Mouse (Mus musculus): Measurements from ENCODE around the gene Gm49366.
A peak's percentile ranks its signal among the peaks of the same experiment; 100 is the strongest.
"Not testable (repeated sequence)": the region's sequence is repeated elsewhere in the genome, so short reads cannot be mapped to it uniquely, and the experiment has no call there.

Gm49366 gene

DNA sequence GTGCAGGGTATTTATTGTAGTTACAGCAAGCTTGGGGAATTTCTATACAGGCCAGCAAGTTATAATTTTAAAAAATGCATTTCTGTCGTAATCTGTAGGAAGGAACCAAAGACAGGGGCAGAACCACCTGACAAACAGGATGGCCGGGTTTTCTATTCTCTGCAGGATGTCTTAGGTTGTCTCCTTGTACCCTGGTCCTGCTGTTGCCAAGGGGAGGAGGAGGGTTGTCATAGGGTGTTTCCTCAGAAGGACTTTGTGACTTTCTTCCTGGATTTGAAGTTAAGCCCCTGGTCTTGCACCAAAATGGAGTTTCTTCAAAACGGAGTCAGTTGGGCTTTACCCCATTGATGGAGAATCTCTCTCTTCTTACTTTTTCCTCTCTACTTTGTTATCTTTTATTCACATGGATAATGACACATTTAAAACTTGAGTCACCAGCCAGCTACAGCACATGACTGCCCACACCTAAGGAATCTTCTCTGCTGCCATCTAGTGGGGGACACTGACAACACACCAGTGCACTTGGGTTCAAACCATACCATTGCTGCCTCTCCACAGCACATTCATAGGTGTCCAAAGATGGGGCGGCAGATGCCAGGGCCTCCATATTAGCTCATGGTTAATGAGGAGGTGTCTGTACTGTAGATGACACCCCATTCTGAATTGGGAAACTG lies 7.9 kb upstream of the Gm49366 start:
- DNase-seq (ENCODE audit: extremely low spot score, low spot score) = peak; percentile 59

DNA sequence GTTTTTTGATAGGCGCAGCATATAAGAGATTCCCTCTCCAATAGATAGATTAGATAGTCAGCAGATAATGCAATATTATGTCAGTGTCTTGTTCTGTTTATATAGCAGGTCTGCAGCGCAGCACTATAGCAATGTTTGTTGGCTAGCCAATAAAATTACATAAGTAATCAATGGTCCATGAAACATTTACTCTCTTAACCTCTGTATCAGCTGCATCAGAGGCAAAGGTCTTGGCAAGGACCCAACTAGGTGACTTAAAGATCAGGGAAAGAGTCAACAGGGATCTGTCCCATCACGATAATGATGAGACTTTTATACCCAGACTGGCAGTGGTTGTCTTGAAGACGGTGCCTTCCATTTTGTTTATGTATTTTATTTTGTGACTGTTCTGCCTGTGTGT lies 5.9 kb upstream of the Gm49366 start:
- DNase-seq (ENCODE audit: extremely low spot score, low spot score) = no peak

DNA sequence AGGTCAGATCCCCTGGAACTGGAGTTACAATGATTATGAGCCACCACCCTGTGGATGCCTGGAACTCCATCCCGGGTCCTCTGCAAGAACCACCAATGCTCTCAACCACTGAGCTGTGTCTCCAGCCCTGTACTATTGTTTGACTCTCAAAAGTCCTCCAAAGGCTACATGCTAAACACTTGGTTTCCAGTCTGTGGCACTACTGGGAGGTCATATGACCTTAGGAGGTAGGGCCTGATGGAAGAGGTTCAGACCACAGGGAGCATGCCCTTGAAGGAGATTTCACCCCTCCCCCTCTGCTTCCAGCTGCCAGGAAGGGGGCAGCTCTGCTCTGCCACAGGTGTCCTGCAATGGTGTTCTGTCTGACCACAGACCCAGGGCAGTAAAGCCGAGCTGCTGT lies 5.4 kb upstream of the Gm49366 start:
- DNase-seq (ENCODE audit: extremely low spot score, low spot score) = not testable (repeated sequence)

DNA sequence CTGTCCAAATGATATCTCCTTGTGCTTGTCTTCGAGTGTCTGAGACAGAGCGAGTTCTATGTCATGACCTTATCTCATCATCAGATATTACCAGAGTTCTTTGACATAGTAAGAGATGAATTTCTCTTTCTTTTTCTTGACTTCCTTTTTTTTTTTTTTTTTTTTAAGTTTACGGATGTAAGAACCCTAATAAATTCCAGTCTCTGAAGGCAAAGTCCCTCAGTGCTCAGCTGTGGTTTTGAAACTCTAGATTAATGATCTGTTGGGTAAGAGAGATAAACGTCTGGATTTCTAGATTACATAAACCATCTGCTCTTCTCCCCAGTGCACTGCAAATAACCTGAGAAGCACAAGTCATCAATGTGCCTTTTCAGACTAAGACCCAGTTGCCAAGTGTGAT lies 4.6 kb upstream of the Gm49366 start:
- no peak for DNase-seq (ENCODE audit: extremely low spot score, low spot score)

DNA sequence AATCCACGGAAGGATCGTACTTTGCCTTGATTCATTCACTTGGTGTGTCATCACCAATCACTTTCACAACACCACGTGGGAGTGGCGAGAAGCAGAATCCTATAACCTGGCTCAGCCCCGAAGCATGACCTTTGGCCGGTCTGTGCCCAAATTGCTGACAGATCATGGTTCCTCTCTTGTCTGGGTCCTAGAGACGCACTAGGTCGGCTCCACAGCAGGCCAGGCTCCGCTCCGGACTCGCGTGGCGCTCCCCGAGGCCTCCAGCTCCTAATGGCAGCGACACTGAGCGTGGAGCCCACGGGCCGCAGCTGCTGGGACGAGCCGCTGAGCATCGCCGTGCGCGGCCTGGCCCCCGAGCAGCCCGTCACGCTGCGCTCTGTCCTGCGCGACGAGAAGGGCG lies 494 bp upstream of the Gm49366 start, which contains the start of gene Acot4:
Gene Acot4, plus strand, starts transcription at position 139 of the 400 bp plus-strand sequence.
- peak; percentile 38 for DNase-seq (ENCODE audit: extremely low spot score, low spot score)

DNA sequence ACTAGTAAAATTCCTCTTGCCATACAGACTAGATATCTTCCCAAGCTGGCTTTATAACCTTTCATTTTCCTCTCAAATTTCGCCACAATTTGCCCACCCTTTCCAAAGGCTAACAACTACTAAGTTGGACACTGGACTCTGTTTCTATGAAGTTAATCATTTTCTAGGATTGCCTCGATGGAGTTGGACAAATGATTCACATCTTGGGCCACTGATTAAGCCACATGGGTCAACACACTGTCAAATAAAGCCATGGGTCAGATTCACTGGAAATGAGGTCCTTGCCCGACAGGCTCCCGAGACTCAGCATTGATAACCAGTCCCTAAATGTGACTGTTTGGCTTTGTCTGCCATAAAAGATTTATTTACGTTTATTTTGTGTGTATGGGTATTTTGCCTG lies 3.5 kb downstream of the Gm49366 start:
- DNase-seq (ENCODE audit: extremely low spot score, low spot score) = no peak

DNA sequence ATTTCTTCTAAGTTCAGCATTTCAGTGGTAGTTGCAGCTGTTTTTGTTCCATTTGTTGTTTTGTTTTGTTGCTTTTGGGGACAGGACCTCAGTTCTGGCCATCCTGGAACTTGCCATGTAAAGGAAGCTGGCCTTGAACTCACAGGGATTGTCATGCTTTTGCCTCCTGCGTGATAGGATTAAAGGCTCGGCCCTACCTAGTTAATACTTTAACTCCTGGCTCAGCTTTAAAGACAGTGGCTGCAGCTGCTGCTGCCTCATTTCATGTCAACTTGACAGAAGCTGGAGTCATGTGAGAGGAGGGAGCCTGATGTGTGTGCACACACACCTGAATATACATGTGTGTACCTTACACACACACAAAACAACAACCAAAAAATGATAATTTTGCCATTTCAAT lies 5.3 kb downstream of the Gm49366 start:
- no peak for DNase-seq (ENCODE audit: extremely low spot score, low spot score)

DNA sequence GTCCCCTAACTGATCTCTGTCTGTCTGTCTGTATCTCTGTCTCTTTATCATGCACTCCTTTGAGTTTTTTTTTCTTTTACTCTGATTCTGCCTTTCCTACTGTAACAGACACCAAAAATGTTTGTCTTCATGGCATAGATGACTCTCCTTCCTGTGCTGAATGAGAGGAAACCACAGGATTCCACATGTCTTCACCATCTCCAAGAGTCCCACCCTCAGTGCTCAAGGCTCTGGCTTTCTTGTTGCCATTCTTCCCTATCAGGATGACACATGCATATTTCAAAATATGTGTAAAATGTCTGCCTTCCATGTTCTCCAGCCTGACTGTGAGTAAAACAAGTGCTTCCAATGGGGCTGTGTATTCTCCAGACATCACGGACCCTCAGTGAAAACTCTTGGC lies 8.2 kb downstream of the Gm49366 start:
- no peak for DNase-seq (ENCODE audit: extremely low spot score, low spot score)

DNA sequence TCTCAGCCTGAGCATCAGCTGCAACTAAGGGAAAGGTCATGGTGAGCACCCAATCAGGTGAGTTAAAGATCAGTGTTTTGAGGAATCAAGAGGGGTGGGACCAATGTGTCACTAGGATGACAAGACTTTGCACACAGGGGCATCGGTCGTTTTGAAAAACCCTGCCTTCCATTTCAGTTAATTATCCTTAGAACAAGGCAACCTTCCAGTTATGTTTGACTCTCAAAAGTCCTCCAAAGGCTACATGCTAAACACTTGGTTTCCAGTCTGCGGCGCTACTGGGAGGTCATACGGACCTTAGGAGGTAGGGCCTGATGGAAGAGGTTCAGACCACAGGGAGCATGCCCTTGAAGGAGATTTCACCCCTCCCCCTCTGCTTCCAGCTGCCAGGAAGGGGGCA lies 12.0 kb downstream of the Gm49366 start:
- not testable (repeated sequence) for DNase-seq (ENCODE audit: extremely low spot score, low spot score)

DNA sequence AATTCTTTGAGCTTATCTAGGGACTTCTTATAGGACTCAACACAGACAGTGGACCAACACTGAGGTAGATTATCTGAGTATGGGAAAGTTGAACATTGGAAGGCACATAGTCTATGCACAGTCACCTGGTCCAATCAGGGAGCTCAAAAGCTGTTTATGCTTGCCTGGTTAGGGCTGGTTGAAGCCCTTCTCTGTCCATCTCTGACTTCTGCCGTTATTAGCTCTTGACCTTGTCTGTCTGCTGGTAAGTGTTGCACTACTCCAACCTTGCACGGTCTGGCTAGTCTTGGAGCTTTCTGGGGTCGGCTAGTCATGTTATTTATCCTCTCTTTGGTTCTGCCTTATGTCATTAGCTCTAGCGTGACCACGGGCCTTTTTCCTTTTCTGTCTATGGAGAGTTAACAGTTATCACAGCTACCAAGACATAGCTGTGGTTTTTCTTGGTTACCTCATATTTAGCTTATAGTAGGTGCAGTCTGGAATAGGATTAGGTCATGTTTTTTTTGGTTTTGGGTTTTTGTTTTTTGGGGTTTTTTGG lies 13.3 kb downstream of the Gm49366 start, which contains the start of gene Acot3:
Gene Acot3, plus strand, starts transcription at position 208 of the 538 bp plus-strand sequence.
- DNase-seq (ENCODE audit: extremely low spot score, low spot score) = no peak

DNA sequence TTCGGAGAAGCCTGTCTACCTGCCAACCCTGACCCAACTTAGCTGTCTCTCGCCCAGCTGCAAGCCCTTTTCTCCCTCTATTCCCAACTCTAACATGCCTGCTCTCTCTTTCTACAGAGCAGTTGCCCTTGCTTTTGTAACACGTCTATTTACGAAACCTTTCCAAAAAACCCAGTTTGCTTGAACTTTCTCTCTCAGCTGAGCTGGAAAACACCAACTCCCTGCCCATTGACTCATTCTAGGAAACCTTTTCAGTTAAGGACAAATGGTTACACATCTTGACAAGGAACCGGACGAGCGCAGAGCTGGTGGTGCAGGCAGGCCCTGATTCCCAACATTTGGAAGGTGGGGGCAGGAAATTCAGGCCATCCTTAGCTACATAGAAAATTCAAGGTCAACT lies 13.9 kb downstream of the Gm49366 start:
- DNase-seq (ENCODE audit: extremely low spot score, low spot score) = no peak

DNA sequence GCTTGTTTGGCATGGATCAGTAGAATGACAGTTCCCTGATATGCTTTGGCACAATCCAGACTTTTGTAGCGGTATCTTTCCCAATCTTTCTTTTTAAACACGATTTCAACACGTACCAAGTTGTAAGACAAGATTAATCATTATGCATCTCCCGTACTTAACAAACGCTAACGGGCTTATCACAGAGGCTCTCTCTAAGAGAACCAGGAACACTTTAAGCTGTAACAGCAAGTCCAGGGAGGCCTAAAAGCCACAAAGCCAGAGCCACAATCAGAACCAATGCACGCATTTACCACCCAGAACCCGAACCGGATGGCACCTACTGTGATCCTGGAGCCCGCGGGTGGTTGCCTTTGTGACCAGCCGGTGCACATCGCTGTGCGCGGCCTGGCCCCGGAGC lies 14.4 kb downstream of the Gm49366 start:
- peak; percentile 39 for DNase-seq (ENCODE audit: extremely low spot score, low spot score)

DNA sequence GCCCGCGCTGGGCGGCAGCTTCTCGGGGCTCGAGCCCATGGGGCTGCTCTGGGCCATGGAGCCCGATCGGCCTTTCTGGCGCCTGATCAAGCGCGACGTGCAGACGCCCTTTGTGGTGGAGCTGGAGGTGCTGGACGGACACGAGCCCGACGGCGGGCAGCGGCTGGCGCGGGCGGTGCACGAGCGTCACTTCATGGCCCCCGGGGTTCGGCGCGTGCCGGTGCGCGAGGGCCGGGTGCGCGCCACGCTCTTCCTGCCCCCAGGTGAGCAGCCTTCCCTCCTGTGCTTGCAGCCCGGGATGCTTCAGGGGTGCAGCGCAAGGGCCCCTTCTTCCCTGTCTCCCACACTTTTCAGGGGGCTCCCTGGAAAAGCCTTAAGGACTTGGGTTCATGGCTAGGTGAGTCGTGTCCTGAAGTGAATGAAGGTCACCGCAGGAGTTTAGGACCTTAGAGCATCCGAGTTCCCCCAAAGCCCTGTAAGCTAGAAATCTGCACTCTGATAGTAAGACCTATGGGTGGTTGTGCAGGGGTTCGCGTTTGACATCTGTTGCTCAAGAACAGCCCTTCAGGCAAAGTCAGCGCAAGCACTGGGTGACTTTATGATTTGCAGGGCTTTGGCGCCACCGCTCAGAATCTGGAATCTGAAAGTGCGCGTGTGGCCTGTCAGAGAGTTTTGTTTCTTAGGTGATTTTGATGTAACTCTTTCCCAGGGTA lies 15.1 kb downstream of the Gm49366 start:
- peak; percentile 37 for DNase-seq (ENCODE audit: extremely low spot score, low spot score)

DNA sequence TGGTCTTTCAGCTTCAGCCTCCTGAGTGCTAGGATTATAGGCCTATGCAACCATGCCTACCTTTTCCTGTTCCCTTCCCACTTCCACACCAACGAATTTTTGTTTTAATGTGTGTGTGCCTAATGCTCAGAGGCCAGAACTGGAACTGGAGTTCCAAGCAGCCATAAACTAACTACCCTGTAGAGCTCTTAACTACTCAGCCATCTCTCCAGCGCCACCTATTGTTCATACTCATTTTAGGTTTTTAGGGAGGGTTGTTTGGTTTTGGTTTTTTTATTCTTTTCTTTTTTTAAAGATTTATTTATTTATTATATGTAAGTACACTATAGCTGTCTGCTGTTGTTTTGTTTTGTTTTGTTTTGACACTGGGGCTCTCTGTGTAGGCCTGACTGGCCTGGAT lies 22.2 kb downstream of the Gm49366 start:
- no peak for DNase-seq (ENCODE audit: extremely low spot score, low spot score)

DNA sequence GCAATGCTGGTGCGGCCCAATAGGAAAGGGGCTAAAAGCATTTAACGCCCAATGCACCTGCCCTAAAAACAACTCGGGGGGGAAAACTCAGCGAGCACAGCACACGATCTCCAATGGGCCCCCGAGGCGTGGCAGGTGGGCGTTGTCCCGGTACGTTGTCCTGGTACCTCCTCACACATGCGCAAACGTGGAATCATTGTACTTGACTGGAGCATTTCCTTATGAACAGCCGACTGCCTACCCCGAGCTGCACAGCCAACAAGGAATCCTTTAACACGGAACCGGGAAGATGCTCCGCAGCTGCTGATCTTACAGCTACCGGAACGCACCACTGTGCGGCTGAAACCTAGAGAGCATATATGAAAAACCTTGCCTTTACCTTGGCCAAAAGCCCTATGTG lies 23.6 kb downstream of the Gm49366 start:
- no peak for DNase-seq (ENCODE audit: extremely low spot score, low spot score)

DNA sequence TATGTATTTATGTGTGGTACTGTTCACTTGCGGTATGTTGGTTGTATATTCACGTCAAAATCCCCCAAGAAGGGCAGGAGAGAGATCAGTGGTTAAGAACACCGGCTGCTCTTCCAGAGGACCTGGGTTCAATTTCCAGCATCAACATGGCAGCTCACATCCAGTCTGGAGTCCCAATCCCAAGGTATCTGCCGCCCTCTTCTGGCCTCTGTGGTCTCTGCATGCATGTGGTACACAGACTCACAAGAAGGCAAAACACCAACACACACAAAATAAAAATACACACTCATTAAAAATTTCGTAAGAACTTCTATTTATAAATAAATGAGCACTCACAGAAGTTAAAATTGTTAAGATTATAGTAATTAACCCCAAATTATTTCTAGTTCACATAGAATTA lies 24.5 kb downstream of the Gm49366 start:
- DNase-seq (ENCODE audit: extremely low spot score, low spot score) = no peak

DNA sequence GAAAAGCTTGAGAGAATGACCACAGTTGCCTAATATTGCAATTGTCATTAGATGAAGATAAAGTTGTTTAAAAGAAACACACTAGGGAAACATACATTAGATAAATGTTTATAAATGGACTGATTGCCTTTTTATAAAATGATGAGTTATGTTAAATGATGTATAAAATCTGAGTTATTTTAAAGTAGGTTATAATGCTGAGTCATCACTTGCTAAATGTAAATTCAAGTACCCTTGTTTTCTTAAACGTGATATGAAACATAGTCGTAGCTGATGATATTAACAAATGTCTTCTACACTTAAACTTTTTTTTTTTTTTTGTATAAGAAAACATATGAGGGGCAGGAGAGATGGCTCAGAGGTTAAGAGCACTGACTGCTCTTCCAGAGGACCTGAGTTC lies 25.1 kb downstream of the Gm49366 start:
- no peak for DNase-seq (ENCODE audit: extremely low spot score, low spot score)

DNA sequence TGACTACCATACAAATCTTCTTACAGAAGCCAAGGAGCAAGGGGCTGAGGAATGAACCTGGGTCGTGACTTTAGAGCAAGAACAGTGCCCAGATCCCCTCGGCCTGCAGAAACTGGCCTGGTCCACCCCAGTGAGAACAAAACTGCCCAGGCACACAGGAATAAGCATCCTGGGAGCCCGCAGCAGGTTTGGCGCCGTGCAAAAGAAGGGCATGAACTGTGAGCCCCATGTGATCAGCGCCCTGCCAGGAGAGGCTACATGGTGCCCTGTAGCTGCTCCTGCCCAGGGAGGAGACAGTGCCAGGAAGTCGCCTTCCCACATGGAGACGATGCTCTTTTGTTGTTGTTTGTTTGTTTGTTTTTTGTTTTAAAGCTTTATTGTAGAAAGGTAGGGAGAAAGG lies 25.9 kb downstream of the Gm49366 start:
- DNase-seq (ENCODE audit: extremely low spot score, low spot score) = no peak

DNA sequence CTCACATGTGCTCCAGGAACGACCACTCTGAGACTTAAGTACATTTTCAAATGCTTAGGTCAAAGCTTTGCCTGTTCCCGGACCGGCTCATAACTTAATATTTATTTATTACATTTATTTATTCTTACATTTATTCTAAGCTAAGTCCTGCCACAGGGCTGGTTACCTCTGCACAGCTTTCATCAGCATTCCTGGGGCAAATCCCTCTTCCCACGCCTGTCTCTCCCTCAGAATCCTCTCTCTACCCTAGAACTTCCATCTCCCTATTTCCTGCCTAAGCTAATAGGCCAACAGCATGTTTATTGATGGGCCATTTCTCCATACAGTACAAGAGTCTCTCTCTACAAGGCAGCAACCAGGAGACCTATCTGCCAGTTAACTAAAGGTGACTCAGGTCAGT lies 29.0 kb downstream of the Gm49366 start:
- DNase-seq (ENCODE audit: extremely low spot score, low spot score) = no peak

DNA sequence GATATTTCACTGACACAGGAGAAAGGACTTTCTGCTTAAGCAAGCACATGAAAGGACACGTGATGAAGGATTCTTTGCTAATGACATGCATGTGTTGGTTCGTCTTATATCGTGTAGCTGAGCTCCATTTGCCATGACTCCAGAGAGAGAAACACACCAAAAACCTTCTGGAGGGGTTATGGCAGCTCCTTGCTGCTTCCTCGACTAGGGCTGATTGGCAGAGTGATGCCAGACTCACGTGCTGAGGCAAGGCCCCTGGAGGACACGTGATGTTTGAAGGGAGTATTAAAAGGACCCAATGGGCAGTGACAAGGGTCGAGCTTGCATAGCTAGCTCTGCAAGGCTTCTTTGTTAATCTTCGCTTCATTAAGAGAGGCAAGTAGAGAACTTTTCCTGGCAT lies 29.6 kb downstream of the Gm49366 start:
- no peak for DNase-seq (ENCODE audit: extremely low spot score, low spot score)

DNA sequence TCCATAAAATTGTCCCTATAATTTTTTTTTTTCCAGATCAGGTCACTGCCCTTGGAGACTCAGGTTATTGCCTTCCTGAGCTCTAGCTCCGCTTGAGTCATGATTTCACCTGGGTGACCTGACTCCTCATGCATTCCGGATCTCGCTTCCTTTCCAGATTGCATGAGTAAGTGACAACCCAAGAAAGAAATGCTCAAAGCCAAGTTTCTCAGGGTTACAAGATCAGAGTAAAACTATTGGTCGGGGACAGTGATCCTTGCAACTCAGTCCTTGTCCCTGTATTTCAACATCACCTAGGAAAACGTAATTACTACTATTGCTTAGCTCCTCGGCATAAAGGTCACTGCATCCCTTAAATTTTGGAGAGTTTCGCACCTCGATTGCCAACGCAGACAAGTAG lies 30.3 kb downstream of the Gm49366 start, which contains the start of gene Acot5:
Gene Acot5, plus strand, starts transcription at position 340 of the 400 bp plus-strand sequence.
- peak; percentile 19 for DNase-seq (ENCODE audit: extremely low spot score, low spot score)

DNA sequence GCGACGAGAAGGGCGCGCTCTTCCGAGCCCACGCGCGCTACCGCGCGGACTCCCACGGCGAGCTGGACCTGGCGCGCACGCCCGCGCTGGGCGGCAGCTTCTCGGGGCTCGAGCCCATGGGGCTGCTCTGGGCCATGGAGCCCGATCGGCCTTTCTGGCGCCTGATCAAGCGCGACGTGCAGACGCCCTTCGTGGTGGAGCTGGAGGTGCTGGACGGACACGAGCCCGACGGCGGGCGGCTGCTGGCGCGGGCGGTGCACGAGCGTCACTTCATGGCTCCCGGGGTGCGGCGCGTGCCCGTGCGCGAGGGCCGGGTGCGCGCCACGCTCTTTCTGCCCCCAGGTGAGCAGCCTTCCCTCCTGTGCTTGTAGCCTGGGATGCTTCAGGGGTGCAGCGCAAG lies 30.8 kb downstream of the Gm49366 start:
- DNase-seq (ENCODE audit: extremely low spot score, low spot score) = not testable (repeated sequence)

DNA sequence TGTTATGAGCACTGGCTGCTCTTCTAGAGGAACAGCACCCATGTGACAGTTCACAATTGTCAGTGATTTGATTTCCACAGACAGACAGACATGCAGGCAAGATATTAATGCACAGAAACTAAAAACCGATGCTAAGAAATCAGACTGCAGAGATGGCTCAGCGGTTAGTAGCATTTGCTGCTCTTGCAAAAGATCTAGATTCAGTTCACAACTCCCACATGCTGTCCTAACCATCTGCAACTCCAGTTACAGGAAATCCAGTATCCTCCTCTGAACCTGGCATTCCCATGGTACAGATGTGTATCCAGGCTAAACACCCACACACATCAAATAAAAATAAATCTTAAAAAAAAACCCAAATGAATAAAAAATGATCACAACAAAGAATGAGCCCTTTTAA lies 33.0 kb downstream of the Gm49366 start:
- DNase-seq (ENCODE audit: extremely low spot score, low spot score) = no peak
